Mouse (Mus musculus) lung, adult 18-20 months (tissue): Measurements from ENCODE around the gene Nt5dc3.
A peak's percentile ranks its signal among the peaks of the same experiment; 100 is the strongest.

Experiments used
- DNase-seq, 2 experiments: peaks; one replicate each; pipeline ENCODE4 v3.0.0; 2022; ENCODE audit warnings: mixed read lengths in 2 of 2

Gene Nt5dc3

DNA sequence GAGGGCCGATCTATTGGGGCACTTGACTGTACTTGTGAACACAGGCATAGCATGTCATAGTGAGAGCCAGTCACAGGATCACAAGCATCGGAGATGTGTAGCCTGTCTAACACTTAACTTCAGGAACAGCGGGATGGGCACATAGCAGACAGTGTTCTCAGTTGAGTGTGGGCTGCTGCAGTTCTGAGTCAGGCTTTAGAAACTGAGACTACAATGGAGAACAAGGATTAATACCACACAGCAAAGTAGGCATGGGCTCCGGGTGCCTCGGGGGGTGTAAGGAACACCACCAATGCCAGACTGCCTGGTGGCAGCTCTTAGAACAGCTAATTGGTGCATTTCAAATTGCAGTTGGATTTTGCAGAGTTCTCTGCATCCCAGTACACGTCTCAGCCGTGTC lies 42.2 kb downstream of the Nt5dc3 start:
- DNase-seq = no peak

DNA sequence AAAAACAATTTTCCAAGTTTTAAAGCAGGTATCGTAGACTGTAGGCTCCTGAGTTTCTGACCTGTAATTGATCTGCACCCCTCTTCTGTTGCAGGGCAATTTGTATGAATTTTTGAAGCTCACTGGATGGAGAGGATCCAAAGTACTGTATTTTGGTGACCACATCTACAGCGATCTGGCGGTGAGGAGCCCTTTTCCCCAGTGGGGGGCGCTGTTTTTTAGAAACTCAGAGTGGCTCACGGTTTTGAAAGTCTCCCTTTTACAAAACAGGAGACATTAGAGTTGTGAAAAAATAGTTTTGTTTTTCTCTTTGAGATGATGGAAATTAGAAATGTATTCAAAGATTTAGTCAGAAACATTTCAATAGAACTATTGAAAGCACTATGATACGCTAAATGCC lies 45.3 kb downstream of the Nt5dc3 start:
- DNase-seq = no peak

DNA sequence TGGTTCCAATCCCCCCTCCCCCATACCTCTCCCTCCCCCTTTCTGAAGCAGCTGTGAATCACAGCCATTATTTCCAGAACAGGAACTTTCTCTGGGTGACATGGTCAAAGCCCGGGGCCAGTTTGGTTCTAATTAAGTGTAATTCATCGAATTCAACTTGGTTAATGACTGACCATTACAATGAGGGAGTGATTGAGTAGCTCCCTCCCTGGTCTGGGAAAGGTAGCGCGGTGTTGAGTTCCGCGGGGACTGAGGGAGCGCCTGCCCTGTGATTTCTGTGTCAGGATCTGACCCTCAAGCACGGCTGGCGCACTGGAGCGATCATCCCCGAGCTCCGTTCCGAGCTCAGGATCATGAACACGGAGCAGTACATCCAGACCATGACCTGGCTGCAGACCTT lies 46.1 kb downstream of the Nt5dc3 start:
- no peak for DNase-seq

DNA sequence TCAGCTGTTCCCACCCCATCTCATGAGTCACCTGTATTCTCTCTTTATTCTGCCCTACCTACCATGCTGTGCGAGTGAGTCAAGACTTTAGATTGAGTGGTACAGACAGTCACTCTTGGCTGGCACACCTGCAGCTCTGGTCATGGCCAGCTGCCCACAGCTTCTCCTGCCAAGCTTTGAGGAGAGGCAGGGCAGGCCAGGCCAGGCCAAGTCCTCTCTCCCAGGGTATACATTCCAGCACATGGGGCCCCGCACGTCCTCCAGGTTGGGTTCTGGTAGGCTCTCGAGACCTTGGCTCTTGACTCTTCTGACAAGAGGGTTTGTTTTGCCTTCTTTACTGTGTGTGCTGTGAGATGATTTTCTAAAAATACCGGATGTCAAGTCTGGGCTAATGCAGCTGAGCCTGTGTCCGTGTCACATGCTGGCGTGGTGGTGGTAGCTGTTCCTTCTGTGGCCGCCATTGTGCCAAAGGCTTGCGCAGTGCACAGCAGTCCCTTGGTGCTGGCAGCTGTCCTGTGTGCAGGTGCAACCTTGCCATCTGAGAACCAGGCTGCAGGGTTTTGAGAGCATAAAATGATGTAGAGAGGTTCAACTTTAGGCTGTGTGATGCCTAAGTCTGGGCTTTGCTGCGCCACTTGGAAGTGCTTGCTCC lies 47.2 kb downstream of the Nt5dc3 start:
- peak; percentile 90 to 92 for DNase-seq

DNA sequence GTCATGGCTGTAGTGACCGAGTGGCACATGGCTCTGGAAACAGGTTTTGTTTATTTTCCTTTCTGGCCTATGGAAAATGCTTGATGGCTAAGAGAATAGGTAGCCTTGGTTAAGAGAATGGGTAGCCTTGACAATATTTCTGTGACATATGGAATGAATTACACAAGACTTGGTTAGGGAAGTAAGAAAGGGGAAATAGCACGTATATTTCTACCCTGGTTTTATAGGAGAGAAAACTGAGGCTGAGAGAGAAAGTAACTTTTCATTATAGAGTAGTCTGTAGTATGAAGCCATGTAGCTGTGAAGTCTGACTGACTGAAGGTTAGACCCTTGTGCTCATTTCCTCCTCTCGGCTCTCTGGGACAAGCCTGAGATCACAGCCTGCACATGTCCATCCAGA lies 48.1 kb downstream of the Nt5dc3 start:
- no peak for DNase-seq

DNA sequence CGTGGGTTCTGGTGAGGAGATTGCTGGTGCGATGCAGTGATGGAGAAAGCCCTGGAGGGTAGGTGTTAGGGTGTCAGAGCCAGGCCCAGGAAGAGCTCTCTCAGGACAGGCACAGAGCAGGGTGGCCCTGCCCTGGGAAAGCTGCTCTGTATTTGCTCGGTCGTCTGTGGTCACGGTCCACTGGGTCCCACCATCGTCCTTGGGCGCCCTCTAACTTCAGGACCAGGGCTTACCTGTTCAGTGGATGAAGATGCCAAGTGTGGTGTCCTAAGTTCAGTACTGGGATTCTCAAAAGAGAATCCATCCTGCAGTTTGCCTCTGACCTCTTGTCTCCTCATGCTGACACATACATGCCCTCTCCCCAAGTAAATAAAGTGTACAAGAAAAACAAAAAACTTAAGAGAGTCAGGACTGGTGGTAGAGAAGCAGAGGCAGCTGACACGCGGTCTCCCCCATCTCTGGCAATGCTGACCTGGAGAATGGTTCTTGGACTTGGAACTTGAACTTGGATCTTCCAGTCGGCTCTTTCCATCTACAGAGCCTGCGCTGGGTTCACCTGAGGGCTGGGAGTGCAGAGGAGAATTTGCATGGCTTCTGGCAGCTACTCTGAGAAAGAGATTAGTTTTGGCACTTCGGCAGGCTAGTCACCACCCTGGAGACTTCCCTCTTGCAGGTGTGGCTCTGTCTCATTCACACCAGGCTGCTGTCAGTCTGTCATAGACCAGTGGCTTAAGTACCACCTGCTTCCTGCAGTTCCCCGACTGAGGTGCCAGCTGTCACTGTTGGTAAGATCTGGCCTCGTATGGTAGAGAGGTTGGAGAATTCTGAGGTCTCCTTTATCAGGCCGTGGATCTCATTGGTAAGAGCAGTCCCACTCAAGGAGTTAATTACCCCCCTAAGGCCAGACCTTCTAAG lies 49.7 kb downstream of the Nt5dc3 start:
- DNase-seq = no peak

DNA sequence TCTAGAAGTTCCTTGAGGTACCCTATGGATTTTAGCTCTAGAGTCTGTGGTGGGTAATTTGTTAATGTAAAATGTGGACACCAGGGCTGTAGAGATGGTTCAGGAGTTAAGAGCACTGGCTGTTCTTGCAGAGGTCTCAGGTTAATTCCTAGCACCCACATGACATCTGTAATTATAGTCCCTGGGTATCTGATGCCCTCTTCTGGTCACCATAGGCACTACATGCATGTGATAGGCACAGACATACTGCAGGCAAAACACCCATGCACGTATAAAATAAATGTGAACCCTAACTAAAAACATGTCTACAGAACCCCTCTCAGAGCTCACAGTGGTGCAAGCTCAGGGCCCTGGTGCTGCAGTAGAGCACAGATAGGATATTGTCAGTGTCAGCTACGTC lies 50.7 kb downstream of the Nt5dc3 start:
- no peak for DNase-seq

DNA sequence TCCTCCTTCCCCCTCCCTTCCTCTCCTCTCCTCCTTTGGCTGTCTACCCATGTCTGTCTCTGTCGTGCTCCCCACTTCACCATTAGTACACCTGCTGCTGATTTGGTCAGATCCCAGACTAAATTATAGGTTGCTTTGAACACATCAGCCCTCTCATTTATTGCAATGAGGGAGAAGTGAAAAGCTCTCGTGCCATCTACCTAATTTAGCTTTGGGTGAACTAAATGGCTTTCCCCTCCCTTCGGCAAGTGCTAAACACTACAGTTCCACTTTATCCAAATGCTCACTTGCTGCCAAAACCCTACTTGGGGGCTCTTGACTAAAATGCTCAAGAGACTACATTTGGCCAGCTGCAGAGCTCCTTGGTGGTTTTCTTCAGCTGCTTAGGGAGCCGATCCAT lies 58.0 kb downstream of the Nt5dc3 start:
- peak; percentile 54 to 64 for DNase-seq

DNA sequence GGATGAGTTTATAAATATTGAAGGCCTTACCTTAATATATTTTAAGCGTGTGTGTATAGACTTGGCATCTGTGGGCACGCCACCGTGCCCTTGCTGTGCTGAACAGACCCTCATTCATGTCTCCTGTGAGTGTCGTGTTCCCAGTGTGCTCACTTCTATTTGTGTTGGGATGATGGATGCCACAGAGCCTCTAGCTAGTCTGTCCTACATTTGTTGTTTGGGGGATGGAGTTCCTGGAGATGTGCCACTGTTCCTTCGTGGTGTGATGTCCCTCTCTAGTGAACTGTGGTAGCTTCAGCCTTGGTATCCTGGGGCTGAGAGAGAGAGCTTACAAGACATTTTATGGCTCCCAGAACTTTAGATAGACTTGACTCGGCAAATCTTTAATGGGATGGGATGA lies 60.0 kb downstream of the Nt5dc3 start:
- DNase-seq = no peak

DNA sequence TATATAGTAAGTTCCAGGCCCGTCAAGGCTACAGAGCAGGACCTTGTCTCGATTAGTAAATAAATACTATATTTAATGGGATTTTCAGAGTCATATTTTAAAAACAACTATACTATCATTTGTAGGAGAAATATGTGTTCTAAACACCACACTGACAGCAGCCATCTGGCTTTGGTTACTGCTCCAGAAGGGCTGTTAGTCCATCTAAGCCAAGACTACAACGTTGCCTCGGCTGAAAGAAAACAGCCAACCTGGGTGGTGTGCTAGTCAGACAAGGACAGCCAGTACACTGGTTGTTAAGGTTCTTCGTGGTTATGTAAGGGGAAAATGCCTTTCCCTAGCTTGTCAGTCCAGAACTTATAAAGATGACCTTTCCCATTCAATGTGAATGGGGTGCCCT lies 63.9 kb downstream of the Nt5dc3 start:
- DNase-seq = no peak

DNA sequence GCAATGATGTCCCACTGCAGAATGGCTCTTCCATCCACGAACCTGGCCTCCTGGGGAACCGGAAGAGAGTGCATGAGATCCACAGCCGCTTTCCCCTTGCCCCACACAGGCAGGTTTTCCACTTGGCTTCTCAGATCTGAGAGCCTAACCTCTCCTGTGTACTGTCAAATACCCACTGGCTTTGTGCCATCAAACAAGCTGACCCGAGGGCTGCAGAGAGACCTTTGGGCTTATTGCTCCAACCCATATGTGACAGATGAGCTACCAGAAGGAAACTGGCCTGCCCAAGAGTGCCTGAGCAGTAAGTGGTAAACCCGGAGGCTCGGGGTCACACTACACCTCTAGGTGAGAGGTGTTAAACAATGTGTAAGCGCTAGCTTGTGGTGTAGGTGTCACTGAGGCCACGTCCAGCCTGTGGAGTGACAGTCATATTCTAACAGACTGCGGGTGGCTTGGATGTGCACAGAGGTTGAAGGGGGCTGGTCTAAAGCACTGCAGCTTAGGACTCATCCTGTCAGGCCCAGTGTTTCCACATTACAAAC lies 68.2 kb downstream of the Nt5dc3 start:
- no peak for DNase-seq

DNA sequence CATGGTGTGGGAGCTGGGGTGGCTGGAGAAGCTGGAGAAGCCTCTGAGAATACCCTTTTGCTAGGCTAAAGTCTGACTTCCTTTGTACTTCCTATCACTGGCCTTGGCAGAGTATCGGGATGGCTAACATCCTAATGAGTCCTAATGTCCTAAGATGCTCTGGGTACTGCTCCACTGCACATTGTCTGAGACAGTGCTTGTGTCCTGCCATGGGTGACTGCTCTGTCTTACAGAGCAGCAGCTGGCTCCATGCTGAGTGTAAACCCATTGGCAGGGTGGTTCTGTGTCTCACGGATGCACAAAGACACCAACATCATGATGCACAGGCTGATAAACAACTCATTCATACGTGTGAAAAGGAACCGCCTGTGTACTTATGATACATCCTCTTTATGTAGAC lies 70.3 kb downstream of the Nt5dc3 start:
- DNase-seq = no peak

DNA sequence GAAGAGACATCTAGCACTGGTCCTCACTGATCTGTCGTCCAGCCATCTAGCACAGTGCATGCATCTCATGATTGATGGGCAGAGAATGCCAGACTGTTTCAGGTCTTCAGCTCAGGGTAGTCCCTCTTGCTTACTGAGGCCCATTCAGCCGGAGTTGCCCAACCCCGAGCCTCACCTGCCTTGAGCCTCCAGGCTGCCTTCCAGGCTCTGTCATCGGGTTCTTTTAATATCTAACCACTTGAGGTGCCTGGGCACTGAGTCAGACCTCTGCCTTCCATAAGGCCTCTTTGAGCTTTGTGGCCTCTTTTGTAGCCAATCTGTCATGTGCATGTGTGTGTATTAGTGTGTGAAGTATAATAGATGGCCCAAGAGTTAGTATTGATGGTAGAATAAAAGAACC lies 70.7 kb downstream of the Nt5dc3 start:
- no peak for DNase-seq

DNA sequence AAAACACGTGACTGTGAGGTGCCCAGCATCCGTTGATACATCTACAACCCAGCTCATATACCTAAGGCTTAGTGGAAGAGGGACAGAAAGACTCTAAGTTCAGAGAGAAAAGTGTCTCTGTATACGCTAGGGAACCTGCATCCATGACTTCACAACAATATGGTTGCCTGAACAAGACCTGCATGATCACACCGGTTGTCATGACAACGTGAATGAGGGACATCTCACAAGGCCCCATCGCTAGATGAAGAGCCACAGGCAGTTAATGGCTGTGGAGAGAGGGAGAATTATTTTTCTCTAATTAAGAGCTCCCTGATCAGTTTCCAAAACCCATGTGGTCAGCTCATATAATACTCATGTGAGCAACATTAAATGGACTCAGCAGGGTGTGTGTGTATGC lies 73.4 kb downstream of the Nt5dc3 start:
- no peak for DNase-seq

DNA sequence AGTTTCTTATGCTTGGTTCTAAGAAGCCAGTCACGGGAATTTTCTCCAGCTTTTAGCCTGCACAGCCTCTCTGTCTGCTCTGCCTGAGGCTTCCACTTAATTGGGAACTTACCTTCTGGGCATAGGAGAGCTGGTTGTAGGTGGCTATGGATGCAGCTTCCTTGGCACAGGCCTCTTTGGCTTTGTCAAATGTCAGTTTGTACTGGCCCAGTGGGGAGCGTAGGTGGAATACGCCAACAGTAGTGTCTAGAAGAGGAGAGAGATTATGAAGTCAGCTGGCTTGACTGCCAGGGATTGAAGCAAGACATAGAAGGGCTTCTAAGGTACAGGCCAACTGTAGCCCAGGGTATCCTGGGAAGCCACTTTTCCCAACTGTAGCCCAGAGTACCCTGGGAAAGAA lies 74.6 kb downstream of the Nt5dc3 start:
- no peak for DNase-seq

DNA sequence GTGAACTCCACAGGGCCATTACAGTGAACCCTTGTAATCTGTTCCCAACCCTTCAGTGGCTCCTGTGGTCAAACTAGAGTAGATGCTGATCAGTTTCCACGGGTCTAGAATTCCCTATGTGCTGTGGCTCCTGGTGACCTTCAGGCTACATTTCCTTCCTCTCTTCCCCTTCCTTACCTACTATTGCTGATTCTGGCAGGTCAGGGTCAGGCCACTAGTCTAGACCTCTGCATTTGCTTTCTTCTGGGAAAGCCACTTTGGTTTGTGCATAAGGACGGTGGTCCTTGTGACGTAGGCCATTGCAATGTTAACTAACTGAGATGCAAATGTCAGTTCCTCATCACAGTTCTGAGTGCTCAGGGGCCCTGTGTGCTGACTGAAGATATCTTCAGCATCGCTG lies 81.6 kb downstream of the Nt5dc3 start:
- no peak for DNase-seq

DNA sequence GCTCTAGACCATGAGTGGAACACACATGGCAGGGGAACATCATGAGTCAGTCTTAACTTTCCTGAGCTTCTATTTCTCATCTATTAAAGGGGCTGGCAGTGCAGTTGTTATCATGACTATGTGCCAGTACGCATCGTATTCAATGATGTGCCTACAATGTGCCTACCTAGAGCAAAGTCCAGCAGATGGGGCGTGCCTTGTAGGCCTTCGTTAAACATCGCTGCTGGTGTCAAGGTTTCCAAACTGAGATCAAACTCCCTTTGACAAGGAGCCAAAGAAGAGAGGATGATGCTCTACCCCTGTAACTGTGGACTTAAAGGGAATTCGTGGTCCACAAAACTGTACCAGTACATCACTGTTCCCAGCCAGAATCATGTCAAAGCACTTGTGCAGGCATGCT lies 83.7 kb downstream of the Nt5dc3 start:
- DNase-seq = no peak

DNA sequence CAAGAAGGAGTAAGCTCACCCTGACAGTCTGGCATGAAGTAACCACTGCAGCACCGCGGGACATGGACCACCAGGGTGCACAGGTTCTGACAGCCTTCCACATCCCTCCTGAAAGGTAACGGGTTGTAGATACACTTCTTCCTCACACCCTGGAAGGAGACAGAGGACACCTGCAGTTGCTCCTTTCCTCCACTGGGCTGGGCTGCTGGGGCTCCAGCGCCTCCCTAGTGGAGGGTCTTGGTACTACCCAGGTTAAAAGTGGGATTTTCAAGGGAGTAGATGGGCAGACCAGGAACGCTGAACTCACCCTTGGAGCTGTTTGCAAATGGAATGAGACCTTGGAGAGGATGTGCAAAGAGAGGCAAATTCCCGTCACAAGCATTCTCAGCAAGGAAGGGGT lies 84.6 kb downstream of the Nt5dc3 start:
- DNase-seq = no peak

DNA sequence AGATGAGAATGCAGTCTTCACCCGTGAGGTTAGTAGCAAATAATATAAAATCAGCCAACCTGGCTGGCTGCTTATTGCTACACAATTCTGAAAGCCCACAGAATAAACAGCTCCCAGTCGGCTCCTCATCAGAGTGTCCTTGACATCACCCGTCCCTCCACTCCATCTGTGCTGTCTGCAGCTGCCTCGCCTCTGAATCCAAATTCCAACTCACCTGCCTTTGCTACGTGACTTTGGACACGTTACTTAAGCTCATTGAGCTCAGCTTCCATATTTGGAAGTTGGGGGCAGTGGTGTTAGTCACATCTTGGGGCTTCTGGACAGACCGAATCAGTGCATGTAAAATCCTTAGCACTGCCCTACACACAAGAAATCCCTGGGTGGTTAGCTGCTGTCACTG lies 93.3 kb downstream of the Nt5dc3 start:
- DNase-seq = no peak

DNA sequence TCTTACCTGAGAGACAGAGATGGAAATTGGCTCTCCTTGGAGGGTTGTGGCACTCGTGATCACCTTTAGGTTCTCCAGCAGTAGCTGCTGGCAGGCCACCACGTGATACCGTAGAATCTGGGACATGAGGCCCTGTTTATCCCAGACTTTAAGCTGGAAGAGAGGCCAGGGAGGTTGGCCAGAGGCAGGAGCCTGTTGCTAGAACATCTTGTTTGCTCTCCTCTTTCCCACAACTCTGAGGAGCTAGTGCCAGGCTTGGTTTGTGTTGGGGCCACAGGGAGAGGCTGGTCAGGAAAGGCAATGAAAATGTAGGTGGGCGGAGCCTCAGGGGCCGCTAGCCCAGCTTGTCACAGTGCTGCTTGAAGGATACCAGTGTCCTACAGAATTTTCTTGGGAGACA lies 93.8 kb downstream of the Nt5dc3 start:
- no peak for DNase-seq

DNA sequence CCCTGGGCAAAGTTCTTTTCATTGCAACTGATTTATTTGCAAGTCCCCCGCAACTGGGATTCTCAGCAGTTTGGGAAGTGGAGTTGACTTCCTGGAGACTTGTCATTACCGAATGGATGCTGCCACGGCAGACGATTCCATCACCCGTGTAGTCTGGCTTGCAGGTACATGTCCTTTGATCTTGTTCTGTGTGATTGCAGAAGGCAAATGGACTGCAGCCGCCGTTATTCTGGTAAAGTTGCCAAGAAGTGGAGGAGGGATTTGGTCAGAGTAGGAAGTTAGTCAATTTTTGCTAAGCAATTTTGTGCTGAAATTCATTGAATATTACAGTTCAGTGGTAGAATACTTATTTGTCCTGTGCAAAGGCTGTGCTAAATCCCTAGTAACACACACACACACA lies 99.9 kb downstream of the Nt5dc3 start:
- no peak for DNase-seq

DNA sequence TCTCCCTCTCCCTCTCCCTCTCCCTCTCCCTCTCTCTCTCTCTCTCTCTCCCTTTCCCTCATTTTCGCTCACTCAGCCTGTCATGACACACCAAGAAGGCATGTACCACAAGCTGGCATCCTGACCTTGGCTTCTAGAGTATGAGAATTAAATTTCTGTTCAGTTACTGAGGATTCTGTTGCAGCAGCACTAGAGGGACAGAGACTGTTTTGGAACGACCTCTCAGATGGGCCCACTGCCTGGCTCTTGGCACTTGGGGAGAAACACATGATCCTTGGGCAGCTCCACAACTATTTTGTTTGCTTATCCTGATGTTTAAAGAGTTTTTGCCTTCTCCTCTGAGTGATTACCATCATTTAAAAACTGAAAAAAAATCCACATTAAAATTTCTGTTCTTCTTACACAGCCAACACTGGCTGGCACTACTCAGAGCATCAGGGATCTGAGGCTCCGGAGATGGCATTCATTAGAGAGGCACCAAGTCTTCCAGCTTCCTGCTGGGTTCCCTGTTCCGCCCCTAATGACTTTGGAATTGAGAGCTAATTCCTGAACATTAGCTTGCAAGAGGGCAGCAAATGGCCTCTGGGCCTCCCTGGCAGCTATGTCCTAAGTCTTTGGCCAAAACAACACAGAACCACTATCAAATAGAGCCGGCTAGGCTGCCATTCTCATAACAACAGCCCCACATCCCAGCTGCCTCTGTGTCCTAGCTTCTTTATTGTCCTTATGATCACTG lies 101.4 kb downstream of the Nt5dc3 start:
- DNase-seq = peak; percentile 7 to 17

DNA sequence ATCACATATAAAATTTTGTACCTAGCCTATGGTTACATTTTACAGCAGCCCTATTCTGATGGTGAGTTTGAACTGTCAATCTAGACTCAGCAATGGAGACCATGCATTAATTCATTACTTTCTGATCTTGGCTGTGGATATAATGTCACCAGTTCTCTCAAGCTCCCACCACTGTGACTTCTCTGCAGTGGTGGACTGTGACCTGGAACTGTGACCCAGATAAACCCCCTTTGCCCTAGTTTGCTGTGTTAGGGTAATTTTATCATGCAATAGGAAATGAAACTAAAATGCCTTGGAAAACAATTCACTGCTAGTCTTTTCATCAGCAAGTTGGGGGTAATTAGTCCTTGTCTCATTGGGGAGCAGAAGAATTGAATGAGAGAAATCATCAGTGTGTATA lies 102.6 kb downstream of the Nt5dc3 start:
- DNase-seq = no peak

DNA sequence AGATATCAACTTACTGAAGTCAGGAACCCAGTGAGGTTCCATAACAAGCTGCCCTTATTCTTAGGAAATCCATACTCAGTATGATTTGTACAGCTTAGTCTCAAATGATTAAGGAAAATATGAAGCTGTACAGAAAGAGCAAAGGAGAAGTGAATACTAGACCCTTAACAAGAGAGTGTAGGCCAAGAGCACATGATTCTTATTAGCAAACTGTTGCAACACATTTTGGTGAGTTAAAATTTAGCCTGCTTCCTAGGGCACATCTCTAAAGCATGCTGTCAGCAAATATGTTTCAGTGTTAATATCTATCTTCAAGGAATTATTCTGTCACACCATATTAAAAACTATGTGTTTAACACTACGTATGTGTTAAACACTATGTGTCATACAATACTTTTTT lies 107.6 kb downstream of the Nt5dc3 start:
- DNase-seq = no peak
